Mouse (Mus musculus) forebrain, embryonic 15.5 days (tissue): Measurements from ENCODE around the gene Haus3. TPM values are rescaled to one million over a fixed set of nuclear protein-coding genes. Genes with fewer than 3 reads are reported as not detected.

Experiments
- polyA plus RNA-seq: library from polyadenylated mRNA; unstranded; fragments of >200 nt; fragmentation: Nextera tagmentation; extraction: Ambion mirVana; gene quantifications from 2 replicates; pipeline ENCODE4 v1.2.1, GENCODE M21; 2015

Gene Haus3
- polyA plus RNA-seq, 1 experiment from 2014 or later, result 20.9 TPM

Other genes with a start within 250 kb of the Haus3 start
- 43.5 and 46.9 TPM in 2 replicates for gene Nelfa, start 233.1 kb downstream of the Haus3 start, polyA plus RNA-seq
- 544 and 580 TPM in 2 replicates for gene Gm1673, start 186.1 kb downstream of the Haus3 start, polyA plus RNA-seq
- gene Nat8l, start 173.5 kb downstream of the Haus3 start, polyA plus RNA-seq, result 4.0 and 4.8 TPM in 2 replicates
- 0.19 and 0.34 TPM in 2 replicates for gene Poln, start 79 bp downstream of the Haus3 start, polyA plus RNA-seq
- 40.5 and 44.5 TPM in 2 replicates for gene Mxd4, start 18.2 kb upstream of the Haus3 start, polyA plus RNA-seq
- 4.7 and 5.3 TPM in 2 replicates for gene Zfyve28, start 118.9 kb upstream of the Haus3 start, polyA plus RNA-seq
- 0.09 TPM in 1 of 2 replicates, not detected in the other for gene Cfap99, start 119.1 kb upstream of the Haus3 start, polyA plus RNA-seq
- 139 and 143 TPM in 2 replicates for gene Rnf4, start 166.8 kb upstream of the Haus3 start, polyA plus RNA-seq
- 16.7 and 17.9 TPM in 2 replicates for gene Fam193a, start 200.4 kb upstream of the Haus3 start, polyA plus RNA-seq